14 mouse cellular contexts compared by ENCODE assay signal in genomic region chr6:146438057-146438456, GRCm38 (mm10).
"Had no signal": no experiment of that assay in that cellular context is flagged by ENCODE, and none has a peak within 500 bp of the region (broad histone marks: within the 10 kb centered on the region; RNA-seq: fewer than 3 reads in every experiment).

No protein-coding gene starts in this region.

- H3K4me1 ChIP-seq: intestine, embryonic 15.5 days; limb, embryonic 12.5 days; liver, embryonic 13.5 days had no signal

- H3K36me3 ChIP-seq: intestine, embryonic 15.5 days; limb, embryonic 12.5 days; liver, embryonic 13.5 days; midbrain, embryonic 10.5 days; neural tube, embryonic 13.5 days; stomach, embryonic 15.5 days had no signal

- H3K27me3 ChIP-seq: intestine, embryonic 15.5 days; limb, embryonic 12.5 days; liver, embryonic 13.5 days; neural tube, embryonic 13.5 days; stomach, embryonic 15.5 days had no signal

- DNase-seq: kidney, adult 18-20 months; kidney, postnatal 10 days; liver; liver, embryonic 13.5 days; lung, adult 18-20 months; right cerebral cortex, adult 18-20 months; thymus, adult 2 months; thymus, postnatal 25 days had no signal

- H3K4me3 ChIP-seq: intestine, embryonic 15.5 days; left cerebral cortex, adult 2 months; limb, embryonic 12.5 days; liver, embryonic 13.5 days; midbrain, embryonic 10.5 days; neural tube, embryonic 13.5 days; stomach, embryonic 15.5 days had no signal

- ATAC-seq: intestine, embryonic 15.5 days had no signal

- H3K27ac ChIP-seq: intestine, embryonic 15.5 days; left cerebral cortex, adult 2 months; limb, embryonic 12.5 days; liver, embryonic 13.5 days; midbrain, embryonic 10.5 days; neural tube, embryonic 13.5 days; stomach, embryonic 15.5 days had no signal

- H3K9me3 ChIP-seq: intestine, embryonic 15.5 days; limb, embryonic 12.5 days; liver, embryonic 13.5 days; midbrain, embryonic 10.5 days; neural tube, embryonic 13.5 days; stomach, embryonic 15.5 days had no signal
